Mouse (Mus musculus) left cerebral cortex, postnatal 14 days (tissue): ENCODE data around the gene Lsr. TPM values are rescaled to one million over a fixed set of nuclear protein-coding genes. Genes with fewer than 3 reads are reported as not detected.
"Not testable (repeated sequence)": the region's sequence is repeated elsewhere in the genome, so short reads cannot be mapped to it uniquely, and the experiment has no call there.

ENCODE experiments used
- DNase-seq, 2 experiments: peaks; one replicate each; pipeline ENCODE4 v3.0.0; 2021 to 2022; ENCODE audit warnings: low spot score in 2 of 2, mixed read lengths in 1 of 2
- intact Hi-C: fragments of 180-260 bp; cut with DNase I; formaldehyde crosslinking; loops from one replicate; pipeline ENCODE4 v1.15.1; 2025
- total RNA-seq, 2 experiments: library from RNA; stranded (reverse); gene quantifications; 2 replicates each; pipeline ENCODE4 v1.2.3; 2021

The Lsr gene
- total RNA-seq, 2 experiments from 2014 or later, result 11.9 to 13.0 TPM

GRCm38 (mm10) chr7:30945466-30945865 is 27.8 kb downstream of the Lsr start:
- DNase-seq, intact Hi-C loops: not testable (repeated sequence)

GRCm38 (mm10) chr7:30944706-30945105 is 28.6 kb downstream of the Lsr start:
- DNase-seq, intact Hi-C loops: not testable (repeated sequence)

- DNase-seq, result no peak
- intact Hi-C loops, result no loop called here
Measured at GRCm38 (mm10) chr7:30943909-30944635, 29.2 kb downstream of the Lsr start, which contains the start of gene Hamp. TSS of gene Hamp (minus strand) at chr7:30944032.

GRCm38 (mm10) chr7:30942365-30942764 is 30.9 kb downstream of the Lsr start:
- intact Hi-C loops, DNase-seq: not testable (repeated sequence)

- intact Hi-C loops, DNase-seq: not testable (repeated sequence)
Measured at GRCm38 (mm10) chr7:30940070-30940469, 33.2 kb downstream of the Lsr start.

- DNase-seq, intact Hi-C loops: not testable (repeated sequence)
Measured at GRCm38 (mm10) chr7:30935422-30936099, 37.7 kb downstream of the Lsr start.

GRCm38 (mm10) chr7:30924581-30924980 is 48.7 kb downstream of the Lsr start, which contains the start of gene Hamp2:
TSS of gene Hamp2 (minus strand) at chr7:30924681.
- intact Hi-C loops, DNase-seq: not testable (repeated sequence)

- intact Hi-C loops, result no loop called here
- no peak for DNase-seq
Measured at GRCm38 (mm10) chr7:30924071-30924470, 49.2 kb downstream of the Lsr start.

- intact Hi-C loops, DNase-seq: not testable (repeated sequence)
Measured at GRCm38 (mm10) chr7:30922490-30922889, 50.8 kb downstream of the Lsr start.

GRCm38 (mm10) chr7:30920217-30920616 is 53.0 kb downstream of the Lsr start:
- no peak for DNase-seq
- intact Hi-C loops, result no loop called here

- intact Hi-C loops, result no loop called here
Measured at GRCm38 (mm10) chr7:30917219-30917618, 56.0 kb downstream of the Lsr start.

GRCm38 (mm10) chr7:30916713-30917112 is 56.6 kb downstream of the Lsr start:
- no peak for DNase-seq
- intact Hi-C loops, result no loop called here

More at GRCm38 (mm10) chr7:30917219-30917618, 56.0 kb downstream of the Lsr start:
- DNase-seq, result no peak

- DNase-seq, result no peak
- intact Hi-C loops, result no loop called here
Measured at GRCm38 (mm10) chr7:30914732-30915131, 58.5 kb downstream of the Lsr start, which contains the start of gene Mag. TSS of gene Mag (minus strand) at chr7:30914873.

- intact Hi-C loops, result no loop called here
- no peak for DNase-seq
Measured at GRCm38 (mm10) chr7:30909773-30910172, 63.5 kb downstream of the Lsr start.

- intact Hi-C loops, result no loop called here
- DNase-seq, result no peak
Measured at GRCm38 (mm10) chr7:30908992-30909431, 64.3 kb downstream of the Lsr start.

GRCm38 (mm10) chr7:30908277-30908991 is 64.8 kb downstream of the Lsr start:
- DNase-seq, result no peak
- intact Hi-C loops, result no loop called here
